Mouse (Mus musculus) lung, postnatal 10 days (tissue): ENCODE measurements around the gene Rap1b.

Source experiments
- DNase-seq: peaks from one replicate; pipeline ENCODE4 v3.0.0; 2021

Gene Rap1b

DNA sequence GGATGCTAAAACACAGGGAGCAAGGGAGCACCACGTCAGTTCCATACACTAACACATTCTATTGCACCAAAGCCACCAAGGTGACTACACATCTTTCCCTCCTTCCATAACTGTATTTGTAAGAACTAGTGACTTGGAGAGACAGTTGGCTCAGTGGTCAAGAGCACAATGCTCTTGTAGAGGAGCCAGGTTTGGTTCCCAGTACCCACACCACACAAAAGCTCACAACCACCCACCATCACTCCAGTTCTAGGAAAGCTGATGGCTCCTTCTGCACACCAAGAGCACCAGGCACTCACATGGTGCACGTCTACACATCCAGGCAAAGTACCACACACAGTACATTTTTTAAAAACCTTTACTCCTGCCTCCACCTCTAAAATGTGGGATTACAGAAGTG, 63.8 kb downstream of the Rap1b start:
- DNase-seq = no peak

DNA sequence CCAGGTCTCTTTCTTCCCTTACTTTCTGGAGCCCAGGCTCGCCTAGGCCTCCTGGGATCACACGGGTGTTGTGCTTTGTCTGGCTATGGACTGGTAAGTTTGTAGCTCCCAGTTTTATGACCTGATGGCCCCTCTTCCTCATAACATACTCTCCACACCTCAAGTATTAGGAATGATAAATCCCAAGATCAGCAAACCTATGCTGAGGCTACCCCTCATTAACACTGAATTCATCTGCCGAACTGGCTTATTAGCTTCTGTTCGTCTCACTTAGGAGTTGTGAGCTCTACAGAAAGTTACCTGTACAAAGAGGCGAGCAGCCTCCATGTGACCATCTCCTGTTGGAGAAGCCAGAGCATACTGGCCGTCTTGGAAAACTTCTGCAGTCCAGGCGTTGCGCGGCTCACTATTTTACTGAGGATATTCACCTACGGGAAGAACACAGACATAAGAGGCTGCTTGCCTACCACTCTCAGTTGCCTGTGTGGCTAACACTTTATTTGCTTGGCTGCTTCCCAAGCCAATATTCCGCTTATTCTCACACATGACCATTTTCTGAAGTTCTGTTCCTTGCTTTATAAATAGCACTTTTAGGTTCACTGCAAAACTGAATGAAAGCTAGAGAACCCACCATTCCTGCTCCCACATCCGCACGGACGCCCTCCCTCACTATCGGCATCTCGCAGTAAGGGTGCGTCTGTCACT, 64.7 kb downstream of the Rap1b start:
- no peak for DNase-seq

DNA sequence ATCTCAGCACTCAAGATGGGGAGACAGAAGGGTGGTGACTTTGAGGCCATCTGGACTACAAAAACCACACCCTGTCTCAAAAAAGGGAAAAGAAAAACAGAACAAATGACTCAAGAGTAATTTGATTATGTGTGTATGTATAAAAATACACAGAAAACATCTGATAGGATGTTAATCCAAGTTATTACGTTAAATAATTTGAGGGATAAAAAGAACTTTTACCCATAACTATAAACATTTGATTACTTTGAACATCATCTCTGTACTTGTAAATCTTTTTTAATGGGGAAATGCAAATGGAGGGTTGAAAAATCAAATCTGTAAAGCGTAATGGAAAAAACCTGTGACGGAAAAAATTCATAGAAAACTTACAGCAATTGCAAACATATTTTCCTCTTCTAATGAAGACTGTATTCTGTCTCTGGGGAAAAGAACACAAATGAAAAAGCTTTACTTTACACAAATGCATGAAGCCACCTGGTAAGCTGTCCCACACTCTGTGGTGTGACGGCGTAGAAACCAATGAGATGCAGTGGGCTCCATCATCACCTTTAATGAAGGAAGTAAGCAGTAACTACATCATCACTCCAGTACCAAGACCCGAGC, 65.4 kb downstream of the Rap1b start:
- no peak for DNase-seq

DNA sequence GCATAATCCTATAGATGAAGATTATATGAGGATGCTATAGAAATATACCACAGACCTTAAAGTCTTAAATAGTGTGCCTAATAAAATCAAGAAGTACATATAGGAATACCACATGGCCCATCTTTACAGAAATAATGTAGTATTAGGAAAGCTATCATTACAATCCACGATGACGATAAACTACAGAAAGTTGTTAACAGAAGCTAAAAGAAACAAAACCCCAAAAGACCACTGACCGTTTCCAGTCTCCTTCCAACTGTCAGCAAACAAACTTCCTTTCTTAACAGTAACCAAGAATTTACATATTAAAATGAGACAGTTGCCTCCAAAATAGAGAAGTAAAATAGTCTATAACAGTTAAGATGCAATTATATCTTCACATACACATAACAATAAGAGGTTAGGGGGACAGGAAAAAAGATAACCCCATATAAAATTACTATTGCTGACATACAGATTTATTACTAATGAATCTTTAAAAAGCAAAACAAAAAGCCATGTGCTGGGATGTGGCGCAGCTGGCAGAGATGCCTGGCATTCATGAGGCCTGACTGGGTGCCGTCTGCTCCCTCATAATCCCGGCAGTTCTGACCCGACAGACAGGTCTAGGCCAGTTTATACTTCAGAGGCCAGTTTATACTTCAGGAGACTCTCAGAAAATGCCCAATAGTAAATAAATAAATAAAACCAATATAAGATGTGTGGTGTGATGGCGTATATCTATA, 66.1 kb downstream of the Rap1b start:
- no peak for DNase-seq

DNA sequence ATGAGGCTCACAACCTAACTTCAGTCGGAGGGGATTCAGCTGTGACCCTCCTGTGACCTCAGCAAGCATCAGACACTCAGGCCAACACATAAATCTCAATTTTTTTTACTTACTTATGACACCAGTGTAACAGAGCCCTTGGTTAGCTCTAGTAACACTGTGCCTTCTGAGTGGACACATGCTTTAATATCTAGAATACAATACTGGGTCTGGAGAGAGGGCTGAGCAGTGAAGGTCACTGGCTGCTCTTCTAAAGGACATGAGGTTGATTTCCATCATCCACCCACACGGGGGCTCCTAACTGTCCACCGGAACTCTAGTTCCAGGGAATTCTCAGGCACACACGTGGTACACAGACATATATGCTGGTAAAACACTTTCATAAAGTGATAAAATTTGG, 66.9 kb downstream of the Rap1b start:
- DNase-seq = no peak

DNA sequence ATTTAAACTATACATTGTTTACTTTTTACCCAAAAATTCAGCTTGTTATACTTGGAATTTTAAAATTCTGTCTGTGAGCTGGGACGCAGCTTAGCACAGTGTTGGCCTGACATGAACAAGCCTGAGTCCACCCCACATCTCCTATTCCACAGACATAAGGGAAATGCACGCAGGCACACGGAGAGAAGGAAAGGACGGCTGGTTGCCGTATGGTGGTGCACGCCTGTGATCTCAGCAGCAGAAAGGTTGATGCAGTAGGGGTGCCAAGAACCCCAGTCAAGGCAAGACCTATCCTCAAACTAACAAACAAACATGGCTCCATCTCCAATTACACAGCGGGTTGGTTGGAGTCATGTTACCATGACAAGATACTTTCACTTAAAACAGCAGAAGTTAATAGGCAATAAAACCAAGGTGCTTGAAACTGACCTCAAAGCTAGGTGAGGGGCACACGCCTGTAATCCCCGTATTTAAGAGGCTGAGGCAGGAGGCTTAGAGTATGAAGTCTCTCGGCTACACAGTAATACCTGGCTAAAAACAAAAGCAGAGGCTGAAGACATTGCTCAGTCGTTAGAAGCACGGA, 67.4 kb downstream of the Rap1b start:
- no peak for DNase-seq

DNA sequence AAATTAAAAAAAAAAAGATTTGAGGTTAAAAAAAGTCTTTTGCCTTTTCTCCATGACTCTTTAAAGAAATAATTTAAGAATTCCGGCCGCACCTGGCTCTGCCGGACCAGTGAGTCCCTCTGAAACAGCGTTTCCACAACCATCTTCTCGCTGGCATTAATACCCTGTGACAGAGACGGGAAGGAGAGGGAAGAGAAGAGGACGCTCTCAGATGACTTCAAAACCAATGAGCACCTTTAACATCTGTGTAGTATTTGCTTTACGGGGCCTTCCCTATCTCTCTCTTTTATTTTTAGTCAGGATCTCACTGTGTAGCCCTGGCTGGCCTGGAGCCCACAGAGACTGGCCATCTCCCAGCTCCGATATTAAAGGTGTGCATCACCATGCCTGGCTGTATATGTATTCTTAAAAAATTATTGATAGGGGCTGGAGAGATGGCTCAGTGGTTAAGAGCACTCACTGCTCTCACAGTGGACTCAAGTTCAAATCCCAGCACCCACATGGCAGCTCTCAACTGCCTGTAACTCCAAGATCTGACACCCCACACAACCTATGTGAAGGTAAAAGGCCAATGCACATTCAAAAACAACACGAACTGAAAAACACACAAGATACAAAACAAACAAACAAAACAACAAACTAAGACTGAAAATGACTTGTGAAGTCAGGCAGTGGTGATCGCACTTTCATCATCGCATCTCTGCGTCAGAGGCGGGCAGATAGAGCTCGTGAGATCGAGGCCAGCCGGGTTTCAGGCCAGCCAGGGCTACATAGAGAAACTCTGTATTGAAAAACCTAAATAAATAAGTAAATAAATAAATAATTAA, 68.1 kb downstream of the Rap1b start:
- DNase-seq = no peak

DNA sequence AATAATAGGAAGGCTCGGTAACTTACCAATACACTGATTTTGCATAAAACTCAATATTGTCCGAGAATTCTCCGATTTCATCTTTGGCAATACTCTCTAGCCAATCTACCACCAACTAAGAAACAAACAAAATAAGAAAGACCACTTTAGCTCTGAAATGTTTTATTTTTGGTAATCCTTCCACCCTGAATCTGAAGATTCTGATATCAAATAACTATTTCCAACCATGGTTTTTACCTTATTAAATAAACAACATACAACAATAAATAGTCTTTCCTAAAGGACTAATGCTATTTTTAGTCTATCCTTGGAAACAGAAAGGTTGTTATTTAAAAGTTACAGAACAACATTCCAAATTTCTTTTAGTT, 68.7 kb downstream of the Rap1b start:
- no peak for DNase-seq

DNA sequence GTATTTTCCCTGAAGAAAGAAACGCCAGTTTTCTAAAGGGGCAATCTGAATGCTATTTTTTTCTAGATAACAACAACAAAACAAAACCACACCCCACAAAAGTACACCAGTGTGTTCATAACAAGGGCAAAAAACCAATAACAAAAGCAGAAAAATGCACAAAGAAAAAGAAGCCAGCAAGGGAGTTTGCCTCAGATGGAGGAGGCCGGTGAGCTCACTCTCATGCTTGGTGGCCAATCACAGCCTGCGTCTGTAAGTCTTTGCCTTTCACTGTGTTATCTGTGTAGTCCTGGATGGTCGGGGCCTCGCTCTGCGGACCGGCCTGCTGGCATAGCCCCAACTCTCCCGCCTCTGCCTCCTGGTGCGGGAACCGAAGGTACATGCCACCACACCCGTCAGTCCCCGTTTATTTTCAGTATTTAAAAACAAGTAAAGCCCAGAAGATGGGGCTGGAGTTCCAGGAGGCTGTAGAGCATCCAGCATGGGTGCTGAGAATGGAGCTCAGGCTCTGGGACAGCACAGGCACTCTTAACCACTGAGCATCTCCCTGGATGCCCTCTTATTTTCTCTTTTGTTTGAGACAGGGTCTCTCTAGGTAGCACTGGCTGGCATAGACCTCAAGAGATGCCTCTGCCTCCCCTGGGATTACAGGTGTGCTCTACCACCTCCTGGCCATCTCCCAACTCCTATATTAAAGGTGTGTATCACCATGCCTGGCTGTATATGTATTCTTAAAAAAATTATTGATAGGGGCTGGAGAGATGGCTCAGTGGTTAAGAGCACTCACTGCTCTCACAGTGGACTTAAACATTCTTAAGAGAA, 69.3 kb downstream of the Rap1b start:
- DNase-seq = no peak

DNA sequence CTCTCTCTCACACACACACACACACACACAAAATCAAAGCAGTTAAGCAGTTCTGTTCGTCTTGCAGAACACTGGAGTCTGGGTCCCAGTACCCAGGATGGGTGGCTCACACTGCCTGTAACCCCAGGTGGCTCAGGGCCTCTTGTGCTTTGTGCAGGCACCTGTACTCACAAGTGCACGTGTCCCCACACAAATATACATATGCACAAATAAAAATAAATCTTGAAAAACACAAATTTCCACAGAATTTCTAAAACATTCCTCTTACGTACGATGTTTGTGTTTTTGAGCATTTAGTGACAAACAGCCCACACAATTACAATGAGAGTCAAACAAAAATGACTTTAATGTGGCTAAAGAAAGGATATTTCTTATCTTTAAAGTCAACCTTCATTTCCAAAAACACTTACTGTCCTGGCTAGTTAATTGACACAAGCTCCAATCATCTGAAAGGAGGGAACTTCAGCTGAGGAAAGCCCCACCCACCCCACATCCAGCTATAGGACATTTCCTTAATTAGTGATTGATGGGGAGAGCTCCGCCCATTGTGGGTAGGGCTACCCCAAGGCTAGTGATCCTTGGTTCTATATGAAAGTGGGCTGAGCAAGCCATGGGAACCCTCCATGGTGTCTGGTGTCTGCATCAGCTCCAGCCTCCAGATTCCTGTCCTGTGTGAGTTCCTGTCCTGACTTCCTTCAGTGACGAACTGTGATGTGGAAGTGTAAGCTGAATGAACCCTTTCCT, 70.3 kb downstream of the Rap1b start:
- no peak for DNase-seq

DNA sequence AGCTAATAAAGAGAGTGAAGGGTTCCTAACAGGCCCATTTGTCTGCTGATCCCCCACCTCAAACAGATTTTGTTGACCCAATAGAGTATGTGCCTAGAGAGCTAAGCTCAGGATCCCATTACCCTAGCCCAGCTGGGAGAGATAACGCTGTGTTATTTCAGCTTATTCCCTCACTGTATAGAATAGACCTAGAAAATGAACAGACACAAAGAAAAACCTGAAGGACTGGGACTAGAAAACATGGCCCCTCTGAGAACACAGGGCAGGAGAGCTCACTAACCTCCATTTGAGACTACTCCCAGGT, 71.1 kb downstream of the Rap1b start:
- no peak for DNase-seq

DNA sequence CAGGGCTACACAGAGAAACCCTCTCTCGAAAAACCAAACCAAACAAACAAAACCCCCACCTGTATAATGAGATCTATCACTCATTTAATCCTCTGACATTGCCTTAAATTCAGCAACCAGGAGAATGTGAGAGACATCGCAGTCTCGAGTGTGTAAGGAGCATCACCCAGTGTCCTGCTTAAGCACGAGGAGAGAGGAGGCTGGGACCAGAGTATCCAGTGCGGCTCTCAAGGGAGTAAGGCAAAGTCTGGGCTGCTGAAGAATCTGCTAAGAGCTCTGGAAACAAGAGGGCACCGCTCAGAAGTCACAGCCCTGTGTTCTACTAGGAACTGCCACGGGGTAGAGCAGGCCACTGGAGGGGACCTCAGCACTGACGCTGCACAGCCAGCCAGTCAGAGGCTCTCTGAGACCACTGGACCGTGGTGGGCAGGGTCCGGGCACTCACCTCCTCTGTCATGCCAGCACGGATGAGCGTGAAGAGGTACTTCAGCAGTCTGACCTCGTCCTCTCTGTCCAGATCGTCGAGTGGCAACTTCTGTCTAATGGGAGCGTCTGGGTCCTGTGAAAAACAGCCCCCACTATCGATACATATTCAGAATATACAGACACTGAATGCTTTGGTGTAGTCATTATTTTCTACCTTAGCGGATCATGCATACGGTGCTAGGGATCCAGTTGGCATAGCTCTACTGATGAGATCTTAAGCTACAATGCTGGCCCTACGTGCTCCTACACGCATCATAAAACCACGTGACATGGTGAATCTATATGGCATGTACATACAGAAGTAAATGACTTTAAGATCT, 71.6 kb downstream of the Rap1b start:
- no peak for DNase-seq

DNA sequence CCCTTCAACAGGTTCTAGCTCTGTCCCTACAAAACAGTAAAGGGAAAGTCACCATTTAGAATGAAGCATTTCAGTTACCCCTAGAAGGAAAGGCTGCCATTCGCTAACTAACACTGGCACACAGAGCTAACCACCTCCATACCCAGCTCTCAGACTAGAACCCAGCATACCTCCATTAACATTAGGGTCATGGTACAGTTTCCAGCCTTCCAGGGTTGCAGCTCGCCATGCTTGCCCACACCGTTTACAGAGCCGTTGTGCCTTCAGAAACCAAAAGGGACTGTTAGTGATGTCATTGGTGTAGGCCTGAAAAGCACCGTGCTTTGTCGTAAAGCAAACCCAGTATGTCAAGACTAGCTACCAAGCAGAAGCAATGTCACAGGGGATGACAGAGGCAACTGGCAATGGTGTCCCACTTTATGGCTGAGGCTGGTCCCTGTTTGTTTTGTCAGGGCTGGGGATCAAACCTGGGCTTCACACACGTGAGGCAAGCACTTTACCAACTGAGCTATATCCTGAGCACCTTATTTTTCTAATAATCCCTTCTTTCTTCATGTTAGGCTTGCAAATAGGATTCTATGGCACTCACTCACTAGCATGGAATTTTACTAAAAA, 72.6 kb downstream of the Rap1b start:
- no peak for DNase-seq

DNA sequence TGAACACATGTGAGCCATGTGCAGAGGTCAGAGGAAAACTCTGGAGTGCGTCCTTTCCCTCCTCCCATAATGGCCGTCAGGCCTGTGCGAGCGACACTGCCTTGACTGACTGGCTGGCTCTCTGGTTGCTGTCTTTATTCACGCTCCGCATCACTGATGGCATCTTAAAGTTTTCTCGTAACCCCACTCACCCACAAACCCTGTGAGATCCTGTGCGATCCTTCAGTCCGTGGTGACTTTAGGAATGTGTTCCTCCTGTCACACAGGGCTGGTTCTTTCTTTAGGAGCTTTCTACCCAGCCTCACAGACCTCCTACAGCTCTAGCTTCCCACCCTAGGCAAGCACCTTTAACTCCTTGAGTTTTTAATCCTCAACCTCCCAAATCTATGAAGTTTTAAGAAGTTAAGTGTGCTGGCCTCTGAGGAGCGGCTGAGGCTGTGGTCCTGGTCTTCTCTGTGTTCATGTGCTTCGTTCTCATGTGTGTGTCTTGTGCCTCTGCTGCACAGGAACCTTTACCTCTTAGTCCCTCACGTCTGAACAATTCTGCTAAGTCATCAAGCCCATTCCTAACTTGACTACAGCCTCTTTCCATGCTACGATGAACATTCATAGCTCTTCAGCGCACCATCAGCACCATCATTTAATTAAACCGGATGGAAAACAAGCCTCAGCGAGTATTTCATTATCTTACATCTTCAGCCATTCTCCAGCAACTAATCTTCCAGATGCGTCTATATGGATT, 73.3 kb downstream of the Rap1b start:
- no peak for DNase-seq

DNA sequence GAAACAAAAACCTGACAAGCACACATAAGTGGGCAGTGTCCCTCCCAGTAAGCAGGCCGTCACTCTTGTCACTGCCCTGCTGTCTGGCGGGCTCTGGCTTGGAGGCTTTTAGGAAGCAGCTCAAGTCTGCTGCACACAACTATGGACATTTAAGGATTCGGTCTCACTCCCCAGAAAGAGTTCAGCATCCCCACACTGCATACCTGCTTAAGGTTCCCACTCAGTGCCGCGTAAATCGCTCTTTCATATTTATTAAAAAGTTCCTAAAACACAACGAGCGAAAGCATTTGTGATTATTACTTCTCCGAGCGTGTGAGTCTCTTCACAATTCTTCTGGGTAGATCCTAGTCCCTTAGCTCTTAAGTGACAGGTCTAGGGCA, 74.7 kb downstream of the Rap1b start:
- no peak for DNase-seq

DNA sequence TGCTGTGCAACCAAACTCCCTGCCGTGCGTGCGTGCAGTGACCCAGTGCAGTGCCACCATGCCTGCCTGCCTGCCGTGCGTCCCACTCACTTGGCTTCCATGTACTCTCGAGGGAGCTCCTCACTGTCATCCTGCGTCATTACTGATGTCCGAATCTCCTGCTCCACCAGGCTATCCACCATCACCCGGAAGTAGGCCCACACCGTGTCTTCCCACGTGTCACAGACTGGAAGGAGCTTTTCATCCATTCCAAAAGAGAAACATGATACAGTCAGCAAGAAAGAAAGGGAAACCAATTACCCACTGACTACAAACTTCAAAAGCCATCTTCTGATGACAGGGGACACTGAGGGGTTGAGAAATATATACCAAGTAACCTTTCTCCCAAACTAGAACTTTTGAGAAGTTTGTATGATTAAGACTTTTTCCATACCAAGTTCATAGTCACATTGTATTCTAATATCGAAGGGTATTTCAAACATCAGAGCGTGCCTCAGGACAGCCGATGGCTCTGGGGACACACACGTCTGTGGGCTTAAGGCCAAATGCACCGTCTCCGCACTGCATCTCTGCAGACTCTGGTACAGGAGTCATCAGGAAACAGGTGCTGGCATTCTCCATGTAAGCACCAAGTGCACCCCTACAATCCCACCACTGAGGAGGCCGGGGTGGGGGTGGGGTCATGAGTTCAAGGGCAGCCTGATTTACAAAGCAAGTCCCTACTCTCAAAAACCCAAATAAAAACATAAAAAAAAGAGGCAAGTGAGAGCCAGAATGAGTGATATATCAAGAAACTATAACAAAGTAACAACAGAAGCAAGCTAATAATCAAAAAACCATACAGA, 75.3 kb downstream of the Rap1b start:
- no peak for DNase-seq

DNA sequence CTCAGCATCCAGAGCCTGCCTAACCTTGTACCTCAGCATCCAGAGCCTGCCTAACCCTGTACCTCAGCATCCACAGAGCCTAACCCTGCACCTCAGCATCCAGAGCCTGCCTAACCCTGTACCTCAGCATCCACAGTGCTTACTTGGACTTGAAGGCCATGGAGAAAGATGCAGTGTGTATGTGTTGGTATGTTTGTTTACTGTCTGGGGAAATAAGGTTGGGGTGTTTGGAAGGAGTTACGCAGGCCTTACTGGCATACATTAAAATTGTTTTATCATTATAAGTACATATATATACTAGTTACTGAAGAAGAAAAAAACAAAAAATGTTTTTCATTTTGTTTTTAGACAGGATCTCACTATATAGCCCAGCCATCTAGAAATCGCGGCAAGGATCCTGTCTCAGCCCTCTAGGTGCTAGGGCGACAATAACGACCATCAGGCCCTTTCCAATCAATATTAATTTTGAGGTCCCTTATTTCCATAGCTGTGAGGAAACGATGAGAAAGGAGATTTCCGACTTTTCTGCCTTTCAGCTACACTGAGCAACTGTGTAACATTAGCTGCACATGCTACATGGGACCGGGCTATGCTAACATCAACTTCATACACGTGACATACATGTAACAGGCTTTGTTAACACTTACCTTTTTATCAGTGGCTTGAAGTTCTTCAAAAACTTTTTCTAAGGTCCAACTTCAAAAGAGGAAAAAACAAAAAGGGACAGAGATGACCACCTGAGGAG, 76.1 kb downstream of the Rap1b start:
- no peak for DNase-seq

DNA sequence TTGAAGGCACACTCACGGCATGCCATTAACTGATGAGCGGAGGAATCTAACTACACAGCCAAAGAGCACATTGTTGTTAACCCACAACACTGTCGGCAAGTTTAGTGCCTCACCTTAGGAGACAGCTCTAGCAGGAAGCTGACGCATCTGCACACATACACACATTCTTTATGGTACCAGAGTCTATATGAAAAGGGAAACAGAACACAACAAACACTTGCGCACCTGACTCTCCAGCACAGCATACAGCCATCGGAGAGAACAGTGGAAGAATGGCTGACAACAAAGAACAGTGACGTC, 77.7 kb downstream of the Rap1b start:
- DNase-seq = no peak
